Mouse (Mus musculus) heart, embryonic 16.5 days (tissue): Measurements from ENCODE around the gene Lcp1. TPM values are rescaled to one million over a fixed set of nuclear protein-coding genes. Genes with fewer than 3 reads are reported as not detected.
A peak's percentile ranks its signal among the peaks of the same experiment; 100 is the strongest.
"Not testable (repeated sequence)": the region's sequence is repeated elsewhere in the genome, so short reads cannot be mapped to it uniquely, and the experiment has no call there.

Experiments
- ATAC-seq: fragments of 200-750 bp; cut with Nextera tagmentation; replicated peaks from 2 replicates; pipeline ENCODE4 v1.8.0; 2017; ENCODE audit warnings: moderate number of reproducible peaks; ENCODE audit not compliant: insufficient read depth, low FRiP score; ENCODE audit errors: extremely low read depth
- H3K27ac ChIP-seq: fragments of 300-500 bp; sonication (generic); 2 replicates; pipeline ENCODE4 v1.5.1; 2014; ENCODE audit warnings: mild to moderate bottlenecking, low read length, control low read depth, moderate library complexity
- H3K27me3 ChIP-seq: fragments of 300-500 bp; sonication (generic); 2 replicates; pipeline ENCODE4 v1.6.1; 2014; ENCODE audit warnings: low read length, mixed read lengths; ENCODE audit not compliant: control insufficient read depth, insufficient read depth
- H3K36me3 ChIP-seq: fragments of 300-500 bp; sonication (generic); 2 replicates; pipeline ENCODE4 v1.6.1; 2014; ENCODE audit not compliant: control insufficient read depth, insufficient read depth
- H3K4me1 ChIP-seq: fragments of 300-500 bp; sonication (generic); 2 replicates; pipeline ENCODE4 v1.6.1; 2014; ENCODE audit warnings: low read length, mixed read lengths; ENCODE audit not compliant: control insufficient read depth, insufficient read depth
- H3K4me2 ChIP-seq: fragments of 300-500 bp; sonication (generic); 2 replicates; pipeline ENCODE4 v1.6.1; 2014; ENCODE audit warnings: low read depth, mild to moderate bottlenecking, control low read depth, low read length
- H3K4me3 ChIP-seq: fragments of 300-500 bp; sonication (generic); 2 replicates; pipeline ENCODE4 v1.5.1; 2014; ENCODE audit warnings: mild to moderate bottlenecking, control low read depth, low read length
- H3K9ac ChIP-seq: fragments of 300-500 bp; sonication (generic); 2 replicates; pipeline ENCODE4 v1.6.1; 2014; ENCODE audit warnings: low read length, control low read depth
- H3K9me3 ChIP-seq: fragments of 300-500 bp; sonication (generic); replicated peaks from 2 replicates; pipeline ENCODE4 v1.6.1; 2016; ENCODE audit warnings: low read length; ENCODE audit not compliant: control insufficient read depth
- WGBS: fragments of 180-500 bp; shearing (Covaris S2); extraction: QIAGEN DNeasy Blood & Tissue Kit; methylation state at CpG from one replicate; pipeline ENCODE4 v1.1.7; 2014; 5-methylcytosine and 5-hydroxymethylcytosine counted together
- polyA plus RNA-seq: library from polyadenylated mRNA; unstranded; fragments of >200 nt; fragmentation: Nextera tagmentation; extraction: Ambion mirVana; gene quantifications from 2 replicates; pipeline ENCODE4 v1.2.1, GENCODE M21; 2015

The Lcp1 gene
- polyA plus RNA-seq: 32.7 and 47.5 TPM in 2 replicates

GRCm38 (mm10) chr14:75130501-75131318 is at the start of gene Lcp1, which contains the start of gene Lrrc63:
Gene Lcp1, plus strand, starts transcription at chr14:75131101.
Gene Lrrc63, minus strand, starts transcription at chr14:75130881.
- Histone ChIP-seq H3K9ac (peak within 1 kb of the TSS; percentile 64), H3K4me3 (peak within 1 kb of the TSS; percentile 62), H3K4me1 (peaks cover 4% of the 10 kb centered on the region; the same call in 1 of the 2 replicates), H3K27me3 (0 out of 2 replicates have a peak, but pooled peaks cover 2% of the 10 kb centered on the region), H3K36me3 (no peaks in the 10 kb centered on the region), H3K4me2 (peak within 1 kb of the TSS; percentile 87), H3K27ac (peak within 1 kb of the TSS; percentile 48), H3K9me3 (no peaks in the 10 kb centered on the region)
- ATAC-seq: peak; percentile 95
- WGBS: under 1% methylated on average over 35 of the region's 42 CpGs

GRCm38 (mm10) chr14:75102956-75103355 is 27.9 kb upstream of the Lcp1 start:
- ATAC-seq: no peak
- WGBS: 82% methylated on average over 5 of the region's 5 CpGs
- Histone ChIP-seq H3K4me2 (no peak overlapping the region), H3K4me3 (no peak overlapping the region), H3K9ac (no peak overlapping the region), H3K9me3 (no peaks in the 10 kb centered on the region), H3K27me3 (no peaks in the 10 kb centered on the region), H3K4me1 (no peaks in the 10 kb centered on the region), H3K36me3 (no peaks in the 10 kb centered on the region), H3K27ac (no peak overlapping the region)

- H3K27ac ChIP-seq: no peak overlapping the region
- no peaks in the 10 kb centered on the region for H3K27me3 ChIP-seq
- ATAC-seq: no peak
- H3K4me1 ChIP-seq: no peaks in the 10 kb centered on the region
- no peak overlapping the region for H3K4me3 ChIP-seq
- 71% methylated on average over 8 of the region's 8 CpGs for WGBS
- H3K9ac ChIP-seq: no peak overlapping the region
- H3K36me3 ChIP-seq: no peaks in the 10 kb centered on the region
- no peak overlapping the region for H3K4me2 ChIP-seq
- no peaks in the 10 kb centered on the region for H3K9me3 ChIP-seq
These were observed 9.2 kb upstream of the Lcp1 start for GRCm38 (mm10) chr14:75121658-75122057.

GRCm38 (mm10) chr14:75131324-75131935 is 529 bp downstream of the Lcp1 start:
- WGBS: 6% methylated on average over 12 of the region's 12 CpGs
- 0 out of 2 replicates have a peak, but pooled peaks cover 2% of the 10 kb centered on the region for H3K27me3 ChIP-seq
- no peak for ATAC-seq
- H3K4me2 ChIP-seq: peak overlapping the region; percentile 87
- peak overlapping the region; percentile 62 for H3K4me3 ChIP-seq
- peak overlapping the region; percentile 31 for H3K9ac ChIP-seq
- peak overlapping the region; percentile 48; the same call in 1 of the 2 replicates for H3K27ac ChIP-seq
- no peaks in the 10 kb centered on the region for H3K9me3 ChIP-seq
- peaks cover 4% of the 10 kb centered on the region; the same call in 1 of the 2 replicates for H3K4me1 ChIP-seq
- no peaks in the 10 kb centered on the region for H3K36me3 ChIP-seq

- Histone ChIP-seq H3K4me2 (peak overlapping the region; percentile 44), H3K36me3 (no peaks in the 10 kb centered on the region), H3K4me3 (peak overlapping the region; percentile 42), H3K9ac (peak overlapping the region; percentile 47; the same call in 1 of the 2 replicates), H3K9me3 (no peaks in the 10 kb centered on the region), H3K27me3 (0 out of 2 replicates have a peak, but pooled peaks cover 2% of the 10 kb centered on the region), H3K4me1 (peaks cover 3% of the 10 kb centered on the region; the same call in 1 of the 2 replicates), H3K27ac (peak overlapping the region; percentile 66)
- WGBS: 55% methylated on average over 25 of the region's 25 CpGs
- ATAC-seq: no peak
These were observed 5.4 kb downstream of the Lcp1 start for GRCm38 (mm10) chr14:75136119-75136966.

- no peaks in the 10 kb centered on the region for H3K4me1 ChIP-seq
- H3K36me3 ChIP-seq: no peaks in the 10 kb centered on the region
- WGBS: 33% methylated on average over 10 of the region's 10 CpGs
- 0 out of 2 replicates have a peak, but pooled peaks cover 2% of the 10 kb centered on the region for H3K27me3 ChIP-seq
- H3K4me3 ChIP-seq: no peak overlapping the region
- no peak overlapping the region for H3K9ac ChIP-seq
- 0 out of 2 replicates have a peak, but pooled peaks cover 2% of the 10 kb centered on the region for H3K9me3 ChIP-seq
- H3K27ac ChIP-seq: 0 out of 2 replicates have a peak overlapping the region, but pooled peaks have one; percentile 15
- peak overlapping the region; percentile 21; the same call in 1 of the 2 replicates for H3K4me2 ChIP-seq
- no peak for ATAC-seq
These were observed 7.6 kb downstream of the Lcp1 start for GRCm38 (mm10) chr14:75138503-75138902.

- H3K36me3 ChIP-seq: no peaks in the 10 kb centered on the region
- WGBS: 83% methylated on average over 2 of the region's 2 CpGs
- ATAC-seq: no peak
- H3K9ac ChIP-seq: no peak overlapping the region
- H3K27me3 ChIP-seq: 0 out of 2 replicates have a peak, but pooled peaks cover 2% of the 10 kb centered on the region
- H3K4me1 ChIP-seq: no peaks in the 10 kb centered on the region
- H3K4me2 ChIP-seq: no peak overlapping the region
- 0 out of 2 replicates have a peak, but pooled peaks cover 2% of the 10 kb centered on the region for H3K9me3 ChIP-seq
- no peak overlapping the region for H3K27ac ChIP-seq
- no peak overlapping the region for H3K4me3 ChIP-seq
These were observed 8.3 kb downstream of the Lcp1 start for GRCm38 (mm10) chr14:75139225-75139624.

- H3K9ac ChIP-seq, H3K27ac ChIP-seq, H3K36me3 ChIP-seq, ATAC-seq, H3K4me3 ChIP-seq, H3K9me3 ChIP-seq, H3K4me1 ChIP-seq, H3K27me3 ChIP-seq, H3K4me2 ChIP-seq: not testable (repeated sequence)
- WGBS: 67% methylated on average over 2 of the region's 2 CpGs
These were observed 16.8 kb downstream of the Lcp1 start for GRCm38 (mm10) chr14:75147706-75148105.
